Mouse (Mus musculus) kidney, adult 11 months (tissue): ENCODE data around the gene Bglap3.
"Not testable (repeated sequence)": the region's sequence is repeated elsewhere in the genome, so short reads cannot be mapped to it uniquely, and the experiment has no call there.

Experiments
- DNase-seq: peaks from one replicate; pipeline ENCODE4 v3.0.0; 2022

Bglap3 gene

DNA sequence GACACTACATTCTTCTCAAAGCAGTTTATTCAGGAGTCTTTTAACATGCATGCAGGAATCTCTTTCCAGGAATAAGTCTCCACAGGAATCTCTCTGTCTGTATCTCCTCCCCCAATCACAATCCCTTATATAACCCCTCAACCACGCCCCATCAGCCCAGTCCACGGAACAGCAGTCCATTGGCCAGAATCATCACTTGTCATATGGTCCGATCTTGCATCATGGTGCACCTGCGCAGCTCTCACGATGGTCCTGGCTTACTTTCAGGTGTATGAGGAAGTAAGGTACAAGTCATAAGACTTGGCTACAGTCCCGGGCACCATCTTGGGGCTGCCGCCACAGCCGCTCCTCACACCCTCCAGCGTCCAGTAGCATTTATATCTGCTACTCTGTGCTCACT, at the start of gene Bglap3:
TSS of gene Bglap3 (minus strand) at position 101 of the 400 bp plus-strand sequence.
- not testable (repeated sequence) for DNase-seq

- DNase-seq = peak; percentile 70
These were observed 49.6 kb upstream of the Bglap3 start for GRCm38 (mm10) chr3:88422020-88422720.

DNA sequence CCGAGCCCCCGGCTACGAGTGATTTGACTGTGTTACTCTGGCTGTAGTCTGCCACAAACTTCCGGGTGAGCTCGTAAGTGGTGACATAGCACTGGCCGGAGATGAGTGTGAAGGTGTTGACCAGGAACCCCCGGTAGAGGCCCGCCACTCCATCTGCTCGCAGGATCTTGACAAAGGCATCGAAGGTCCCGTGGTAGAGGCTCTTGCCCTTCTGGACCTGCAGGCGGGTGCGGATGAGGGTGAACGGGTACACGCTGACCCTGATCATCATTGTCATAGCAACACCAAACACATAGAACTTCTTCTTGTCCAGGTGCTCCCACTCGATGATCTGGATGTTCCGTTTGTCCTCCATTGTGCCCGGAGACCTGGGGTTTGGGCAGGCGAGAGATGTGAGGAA, 48.2 kb upstream of the Bglap3 start:
- DNase-seq = peak; percentile 57

DNA sequence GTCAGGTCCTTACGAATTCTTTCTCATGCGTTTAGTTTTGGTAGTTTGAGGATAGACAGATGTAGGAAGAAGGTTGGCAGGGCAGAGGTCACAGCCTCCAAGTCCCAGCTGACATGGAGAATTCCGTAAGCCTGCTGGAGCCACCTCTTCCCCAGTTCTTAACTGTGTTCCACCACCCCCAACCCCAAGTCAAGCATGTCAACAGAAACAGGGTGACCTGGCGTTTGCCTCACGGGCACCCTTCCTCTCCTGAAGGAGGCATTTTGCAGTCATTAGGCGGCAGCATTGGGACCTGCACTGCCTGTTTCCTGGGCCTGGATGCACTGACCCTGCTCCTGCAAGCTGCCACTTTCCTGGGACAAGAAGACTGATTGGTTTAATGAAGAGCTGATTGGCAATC, 45.5 kb upstream of the Bglap3 start:
- DNase-seq = no peak

- DNase-seq = no peak
These were observed 43.1 kb upstream of the Bglap3 start for GRCm38 (mm10) chr3:88415668-88416067.

- DNase-seq = no peak
These were observed 40.1 kb upstream of the Bglap3 start for GRCm38 (mm10) chr3:88412636-88413035.

GRCm38 (mm10) chr3:88411681-88412080, 39.1 kb upstream of the Bglap3 start:
- no peak for DNase-seq

DNA sequence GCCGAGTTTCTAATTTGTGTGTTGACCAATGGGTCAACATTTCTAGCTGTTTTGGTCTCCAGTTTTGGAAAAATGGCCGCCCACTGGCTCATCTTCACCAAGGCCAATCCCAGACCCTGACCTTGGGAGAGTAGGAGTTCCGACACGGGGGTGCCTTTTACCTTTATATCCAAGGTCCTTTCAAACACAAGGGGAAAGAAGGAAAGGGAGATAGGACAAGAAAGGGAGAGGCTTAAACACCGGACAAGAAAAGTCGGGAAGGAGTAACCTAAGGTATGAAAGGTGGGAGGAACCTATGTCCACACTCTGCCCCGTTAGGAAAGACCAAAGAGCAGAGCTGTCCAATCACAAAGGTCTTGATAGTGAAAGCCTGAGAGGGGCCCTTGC, 38.1 kb upstream of the Bglap3 start:
- DNase-seq = peak; percentile 36

DNA sequence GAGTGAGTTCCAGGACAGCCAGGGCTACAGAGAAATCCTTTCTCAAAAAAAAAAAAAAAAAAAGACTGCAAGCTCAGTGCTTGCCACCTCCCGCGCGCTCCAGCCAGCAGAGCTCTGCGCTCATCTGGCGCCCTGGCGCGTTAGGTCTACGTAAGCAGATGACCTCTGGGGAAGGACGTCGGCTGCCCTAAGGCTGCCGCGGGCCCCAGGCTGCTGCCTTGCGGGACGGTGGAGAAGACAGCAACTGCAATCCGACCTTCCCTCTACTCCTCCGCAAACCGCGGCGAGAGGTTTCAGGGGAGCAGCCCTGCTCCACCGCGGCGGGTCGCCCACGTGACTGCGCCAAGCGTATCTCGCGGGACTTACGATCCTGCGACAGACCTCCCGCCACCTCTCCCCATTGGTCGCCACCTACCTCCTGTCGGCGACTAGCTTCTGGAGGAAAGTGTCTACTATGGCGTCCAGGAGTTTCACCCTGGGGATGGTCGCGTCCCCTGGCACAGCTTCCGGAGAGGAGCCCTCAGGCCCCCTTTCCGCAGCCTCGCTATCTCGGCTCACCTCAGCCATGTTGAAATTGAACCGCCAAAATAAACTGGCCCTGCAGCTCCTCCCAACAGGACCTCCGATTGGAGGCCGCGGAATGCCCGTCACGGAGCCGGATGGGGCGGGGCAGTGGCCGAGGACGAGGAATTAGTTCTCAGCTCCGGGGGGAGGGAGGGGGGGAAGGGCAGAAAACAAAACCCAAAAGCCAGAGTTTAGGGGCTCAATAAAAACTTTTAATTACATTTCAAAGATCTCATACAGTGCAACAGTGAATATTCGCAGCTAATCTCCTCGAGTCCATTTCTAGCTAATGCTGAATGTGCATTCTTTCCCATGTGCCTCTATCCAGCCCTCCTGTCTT, 37.5 kb upstream of the Bglap3 start, which contains the start of gene Pmf1:
TSS of gene Pmf1 (minus strand) at position 591 of the 904 bp plus-strand sequence.
- DNase-seq = peak; percentile 94

GRCm38 (mm10) chr3:88408953-88409352, 36.4 kb upstream of the Bglap3 start:
- no peak for DNase-seq

GRCm38 (mm10) chr3:88407529-88407928, 35.0 kb upstream of the Bglap3 start:
- DNase-seq = no peak

- DNase-seq = peak; percentile 58
These were observed 34.5 kb upstream of the Bglap3 start for GRCm38 (mm10) chr3:88407090-88407489.

DNA sequence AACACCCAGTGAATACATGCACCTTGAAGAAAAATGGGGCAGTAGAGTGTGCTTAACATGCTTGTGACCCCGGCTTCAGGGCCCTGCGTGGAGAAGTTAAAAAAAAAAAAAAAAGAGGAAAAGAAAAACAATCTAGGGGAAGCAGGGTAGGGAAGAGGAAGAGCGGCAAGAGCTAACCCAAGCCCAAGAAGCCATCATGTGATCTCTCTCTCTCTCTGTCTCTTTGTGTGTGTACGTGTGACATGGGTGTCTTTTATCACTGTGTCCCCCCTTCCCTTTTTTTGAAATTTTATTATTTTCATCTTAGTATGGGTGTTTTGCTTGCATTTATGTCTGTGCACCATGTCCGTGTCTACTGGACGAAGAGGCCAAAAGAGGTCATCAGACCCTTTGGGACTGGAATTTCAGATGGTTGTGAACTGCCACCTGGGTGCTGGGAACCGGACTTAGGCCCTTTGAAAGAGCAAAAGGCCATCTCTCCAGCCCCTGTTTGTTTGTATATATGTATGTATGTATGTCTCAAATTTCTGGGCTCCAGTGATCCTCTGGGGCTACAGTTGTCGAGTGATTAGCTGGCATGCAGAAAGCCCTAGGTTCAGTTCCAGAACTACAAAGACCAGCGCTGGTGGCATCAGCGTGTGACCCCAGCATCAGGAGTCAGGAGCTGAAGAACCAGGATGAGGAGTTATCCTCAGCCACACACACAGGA, 31.1 kb upstream of the Bglap3 start:
- no peak for DNase-seq

DNA sequence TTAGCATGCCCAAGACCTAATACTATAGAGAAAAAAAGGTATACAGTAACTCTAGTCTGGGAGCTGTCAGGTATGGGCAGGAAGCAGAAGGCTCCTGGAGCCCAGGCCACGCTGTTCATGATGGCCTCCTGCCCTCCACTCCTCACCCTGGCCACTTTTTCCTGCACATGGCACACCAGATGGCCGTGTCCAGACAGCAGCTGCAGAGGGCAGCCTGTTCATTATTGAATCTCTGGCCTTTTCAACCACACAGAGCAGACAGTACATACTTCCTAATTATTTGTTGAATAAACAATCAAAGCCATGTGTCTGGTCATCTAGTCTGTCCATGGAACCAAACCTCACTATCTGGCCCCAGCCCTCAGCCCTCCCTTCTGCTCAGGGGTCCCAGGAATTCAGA, 26.1 kb upstream of the Bglap3 start:
- DNase-seq = no peak

DNA sequence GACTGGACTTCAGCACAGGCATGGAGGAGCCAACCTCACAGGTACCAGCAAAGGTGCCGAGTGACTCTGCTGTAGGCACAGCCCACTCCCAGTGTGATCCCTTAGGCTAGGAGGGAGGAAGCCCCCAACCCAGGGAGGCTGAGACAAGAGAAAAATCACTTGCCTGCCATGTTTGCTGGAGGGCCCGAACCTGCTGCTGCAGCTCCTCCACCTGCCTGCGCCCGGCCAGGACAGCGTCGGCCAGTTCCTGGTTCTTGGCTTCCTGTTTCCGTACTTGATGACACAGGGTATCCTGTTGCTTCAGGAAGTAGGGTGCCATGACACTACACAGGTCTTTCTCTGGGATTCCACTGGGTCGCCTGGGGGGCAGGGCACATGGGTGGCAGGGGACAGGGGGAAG, 23.2 kb upstream of the Bglap3 start:
- no peak for DNase-seq

DNA sequence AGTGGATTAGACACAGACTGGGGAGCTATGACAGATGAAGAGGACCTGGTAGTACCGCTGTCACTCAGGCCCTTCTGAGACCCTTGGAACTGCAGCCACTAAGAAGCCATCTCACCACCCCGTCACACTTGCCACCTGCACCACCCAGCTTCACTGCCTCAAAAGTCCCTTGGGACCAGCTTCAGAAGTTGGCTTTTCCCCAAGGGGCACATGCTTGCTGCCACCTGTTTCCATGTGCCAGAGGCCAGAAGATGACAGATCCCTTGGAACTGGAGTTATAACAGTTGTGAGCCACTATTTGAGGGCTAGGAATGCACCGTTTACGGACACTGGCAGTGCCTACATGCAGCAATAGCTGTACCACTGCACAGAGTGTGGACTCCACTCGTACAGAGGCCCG, 22.7 kb upstream of the Bglap3 start:
- DNase-seq = no peak

DNA sequence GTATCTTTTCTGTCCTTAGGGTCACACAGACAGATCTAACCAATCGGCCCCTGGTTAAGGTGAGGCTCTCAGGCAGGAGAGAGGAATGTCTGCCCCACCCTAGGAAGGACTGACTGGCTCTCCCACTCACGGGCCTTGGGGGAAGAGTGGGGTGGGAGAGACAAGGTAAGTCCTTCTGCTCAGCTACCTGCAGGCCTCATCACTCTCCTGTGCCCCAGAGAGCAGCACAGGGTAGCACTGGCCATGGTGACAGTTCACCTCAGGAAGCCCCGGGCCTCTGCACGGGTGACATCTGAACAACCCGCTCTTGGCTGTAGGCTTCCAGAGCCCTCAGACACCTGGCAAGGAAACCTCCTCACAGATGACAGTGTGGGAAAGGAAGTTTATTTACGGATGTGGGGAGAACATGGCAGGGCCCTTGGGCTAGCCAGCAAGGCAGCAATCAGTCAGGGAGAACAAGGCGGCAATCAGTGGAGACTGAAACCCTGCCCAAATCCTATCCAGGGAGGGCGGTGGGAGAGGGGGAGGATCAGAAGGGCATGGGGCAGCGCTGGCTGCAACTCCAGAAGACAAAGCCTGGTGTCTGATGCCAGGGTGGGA, 21.3 kb upstream of the Bglap3 start:
- DNase-seq = no peak

DNA sequence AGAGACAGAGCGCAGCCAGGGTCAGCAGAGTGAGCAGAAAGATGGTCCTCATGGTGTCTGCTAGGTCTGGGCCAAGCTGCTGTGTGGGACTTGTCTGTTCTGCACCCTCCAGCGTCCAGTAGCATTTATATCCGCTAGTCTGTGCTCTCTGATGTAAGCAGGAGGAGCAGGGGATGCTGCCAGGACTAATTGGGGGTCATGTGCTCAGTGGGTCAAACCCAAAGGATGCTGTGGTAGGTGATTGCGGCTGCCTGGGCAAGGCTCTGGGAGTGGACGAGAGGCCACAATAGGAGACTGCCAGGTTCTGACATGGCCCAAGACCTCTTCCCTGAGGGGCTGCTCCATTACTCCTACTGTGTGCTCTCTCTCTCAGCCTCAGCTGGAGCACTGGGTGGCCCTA, 11.8 kb upstream of the Bglap3 start, which contains the start of gene Bglap:
TSS of gene Bglap (minus strand) at position 101 of the 400 bp plus-strand sequence.
- no peak for DNase-seq

GRCm38 (mm10) chr3:88382383-88382782, 9.8 kb upstream of the Bglap3 start:
- DNase-seq = not testable (repeated sequence)

DNA sequence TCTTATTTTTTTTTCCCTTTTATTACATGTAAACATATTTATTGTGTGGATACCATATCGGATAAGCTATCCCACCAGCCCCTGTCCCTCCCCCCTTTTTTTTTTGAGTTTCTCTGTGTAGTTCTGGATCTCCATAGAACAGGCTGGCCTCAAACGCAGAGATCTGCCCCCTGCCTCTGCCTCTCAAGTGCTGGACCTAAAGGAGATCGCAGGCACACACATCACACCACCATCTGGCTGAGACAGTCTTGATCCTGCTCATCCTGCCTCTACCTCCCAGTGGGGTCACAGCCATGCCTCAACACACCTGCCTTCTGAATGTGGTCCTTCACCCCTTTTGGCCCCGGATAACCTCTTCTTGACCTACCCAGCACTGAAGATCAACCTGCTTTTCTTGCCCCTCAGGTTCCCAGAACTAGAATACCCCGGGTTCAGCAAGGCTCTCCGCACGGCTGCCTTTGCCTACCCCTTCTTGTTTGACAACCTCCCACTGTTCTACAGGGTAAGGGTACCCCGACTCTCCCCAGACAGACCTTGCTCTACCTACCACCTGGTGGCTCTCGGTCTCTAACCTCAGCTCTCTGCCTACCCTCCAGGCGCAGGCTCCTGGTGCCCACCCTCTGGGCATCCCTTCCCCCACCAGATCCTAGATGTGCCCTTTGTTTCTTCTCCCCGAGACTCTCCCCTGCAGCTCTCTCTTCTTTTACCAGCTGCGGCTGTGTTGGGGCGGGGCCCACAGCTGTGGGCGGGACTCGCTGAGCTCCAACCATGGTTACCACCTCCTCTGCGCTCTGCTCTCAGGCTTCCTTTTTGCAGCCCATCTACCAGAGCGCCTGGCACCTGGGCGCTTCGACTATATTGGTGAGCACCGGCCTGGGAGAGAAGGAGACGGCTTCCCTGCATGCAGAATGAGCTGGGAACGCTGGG, 9.1 kb upstream of the Bglap3 start:
- DNase-seq = not testable (repeated sequence)

DNA sequence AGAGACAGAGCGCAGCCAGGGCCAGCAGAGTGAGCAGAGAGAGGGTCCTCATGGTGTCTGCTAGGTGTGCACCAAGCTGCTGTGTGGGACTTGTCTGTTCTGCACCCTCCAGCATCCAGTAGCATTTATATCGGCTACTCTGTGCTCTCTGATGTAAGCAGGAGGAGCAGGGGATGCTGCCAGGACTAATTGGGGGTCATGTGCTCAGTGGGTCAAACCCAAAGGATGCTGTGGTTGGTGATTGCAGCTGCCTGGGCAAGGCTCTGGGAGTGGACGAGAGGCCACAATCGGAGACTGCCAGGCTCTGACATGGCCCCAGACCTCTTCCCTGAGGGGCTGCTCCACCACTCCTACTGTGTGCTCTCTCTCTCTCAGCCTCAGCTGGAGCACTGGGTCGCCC, 6.1 kb upstream of the Bglap3 start, which contains the start of gene Bglap2:
TSS of gene Bglap2 (minus strand) at position 101 of the 400 bp plus-strand sequence.
- not testable (repeated sequence) for DNase-seq

DNA sequence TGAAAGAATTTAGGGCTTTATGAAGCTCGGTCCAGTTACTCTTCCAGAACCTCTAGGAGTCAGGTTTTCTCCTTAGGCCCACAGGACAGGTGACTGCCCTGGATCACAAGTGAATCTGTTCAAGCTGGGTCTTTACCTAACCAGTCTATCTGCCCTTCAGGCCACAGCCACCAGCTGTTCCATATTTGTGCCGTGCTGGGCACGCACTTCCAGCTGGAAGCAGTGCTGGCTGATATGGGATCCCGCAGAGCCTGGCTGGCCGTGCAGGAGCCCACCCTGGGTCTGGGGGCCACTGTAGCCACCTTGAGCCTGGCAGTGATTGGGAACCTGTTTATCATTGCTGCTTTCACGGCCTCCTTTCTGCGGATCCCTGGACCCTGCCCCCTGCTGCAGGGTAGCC, 4.1 kb upstream of the Bglap3 start:
- DNase-seq = not testable (repeated sequence)
